Mouse (Mus musculus): ENCODE data around the gene Phrf1. TPM values are rescaled to one million over a fixed set of nuclear protein-coding genes. Genes with fewer than 3 reads are reported as not detected.

Phrf1 gene
- polyA plus RNA-seq, 1 experiment from 2014 or later, result 73.3 TPM

DNA sequence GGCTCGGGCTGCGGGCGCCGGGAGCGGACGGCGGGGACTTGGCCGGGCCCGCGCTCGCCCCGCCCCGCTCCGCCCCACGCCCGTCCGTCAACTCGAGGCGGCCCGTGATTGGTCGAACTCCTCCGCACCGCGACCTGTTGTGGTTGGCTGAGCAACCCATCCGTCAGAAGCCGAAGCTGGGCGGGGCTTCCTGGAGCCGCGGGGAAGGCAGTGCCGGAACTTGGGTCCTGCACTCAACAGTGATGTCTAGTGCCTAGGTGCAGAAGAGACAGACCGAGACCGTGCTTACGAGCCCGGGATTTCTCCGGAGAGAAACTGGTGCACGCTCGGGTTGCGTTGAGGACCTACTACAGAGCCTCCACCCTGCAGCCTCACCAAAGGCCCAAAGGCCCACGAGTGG is 34.6 kb upstream of the Phrf1 start, which contains the start of the genes Hras and Lrrc56:
Hras (minus strand) TSS at position 58 of the 400 bp plus-strand sequence.
Lrrc56 (plus strand) TSS at position 210 of the 400 bp plus-strand sequence.
- peak within 1 kb of the TSS; percentile 91 for H3K4me3 ChIP-seq (ENCODE audit: low read depth, low read length)
- peaks cover 12% of the 10 kb centered on the region for H3K4me1 ChIP-seq (replicated peaks; ENCODE audit: control insufficient read depth, insufficient read depth, low read length)
- H3K9me3 ChIP-seq (ENCODE audit: control insufficient read depth, low read length), result no peaks in the 10 kb centered on the region
- peak; percentile 99 for DNase-seq (ENCODE audit: low spot score)
- peak within 1 kb of the TSS; percentile 62 for H3K27ac ChIP-seq (ENCODE audit: low read depth)
- H3K27me3 ChIP-seq (replicated peaks; ENCODE audit: control insufficient read depth, insufficient read depth, low read length), result no peaks in the 10 kb centered on the region
- H3K36me3 ChIP-seq (ENCODE audit: control insufficient read depth, insufficient read depth, low read length), result peaks cover 32% of the 10 kb centered on the region
- H3K4me2 ChIP-seq (ENCODE audit: low read length), result peak within 1 kb of the TSS; percentile 99
- WGBS, result under 1% methylated on average over 39 of the region's 39 CpGs
- peak; percentile 92 for ATAC-seq (replicated peaks; ENCODE audit: low FRiP score, low TSS enrichment, low read depth)
- peak within 1 kb of the TSS; percentile 85 for H3K9ac ChIP-seq (ENCODE audit: low read length)

DNA sequence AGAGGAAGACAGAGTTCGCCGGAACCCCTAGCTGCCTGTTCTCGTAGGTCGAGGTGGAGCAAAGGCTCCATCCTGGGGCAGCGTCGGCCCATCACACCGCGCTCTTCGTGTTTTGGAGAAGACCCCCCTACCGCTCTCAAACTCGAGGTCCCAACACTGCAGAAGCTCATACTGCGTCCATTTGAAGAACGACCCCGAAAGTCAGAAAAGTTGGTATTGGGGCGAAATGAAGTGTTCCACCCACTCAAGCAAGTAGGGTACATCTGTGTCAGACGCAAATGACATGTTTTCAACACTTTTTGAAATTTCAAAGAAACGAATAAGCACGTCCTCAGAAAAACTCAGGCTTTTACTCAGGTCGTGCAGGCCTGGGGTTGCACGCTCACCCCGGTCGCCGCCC is 34.2 kb upstream of the Phrf1 start:
- ATAC-seq (replicated peaks; ENCODE audit: low FRiP score, low TSS enrichment, low read depth) (no peak), DNase-seq (ENCODE audit: low spot score) (no peak)
- Histone ChIP-seq H3K27me3 (replicated peaks; ENCODE audit: control insufficient read depth, insufficient read depth, low read length) (no peaks in the 10 kb centered on the region), H3K27ac (ENCODE audit: low read depth) (peak overlapping the region; percentile 62), H3K4me1 (replicated peaks; ENCODE audit: control insufficient read depth, insufficient read depth, low read length) (peaks cover 12% of the 10 kb centered on the region), H3K9ac (ENCODE audit: low read length) (peak overlapping the region; percentile 25), H3K4me2 (ENCODE audit: low read length) (peak overlapping the region; percentile 99), H3K9me3 (ENCODE audit: control insufficient read depth, low read length) (no peaks in the 10 kb centered on the region), H3K4me3 (ENCODE audit: low read depth, low read length) (peak overlapping the region; percentile 91), H3K36me3 (ENCODE audit: control insufficient read depth, insufficient read depth, low read length) (peaks cover 27% of the 10 kb centered on the region)
- WGBS, result 1% methylated on average over 23 of the region's 23 CpGs

DNA sequence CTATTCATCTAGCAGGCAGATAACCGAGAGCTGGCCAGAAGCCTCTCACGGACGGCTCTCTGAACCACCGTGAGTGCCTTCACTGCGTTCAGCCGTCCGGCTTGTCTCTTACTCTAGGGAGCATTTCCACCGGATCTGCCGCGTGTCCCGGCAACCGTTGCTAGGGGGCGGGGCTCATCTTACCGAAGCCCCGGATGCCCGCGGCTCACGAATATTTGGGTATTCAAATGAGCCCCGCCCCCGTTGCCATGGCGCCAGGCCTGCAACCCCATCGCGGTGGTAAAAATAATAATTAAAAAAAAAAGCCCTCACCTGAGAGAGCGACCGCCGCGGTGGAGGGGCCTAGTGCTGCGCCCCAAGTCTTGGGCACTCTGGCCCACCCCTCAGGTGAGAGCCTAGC is 33.8 kb upstream of the Phrf1 start:
- Histone ChIP-seq H3K4me1 (replicated peaks; ENCODE audit: control insufficient read depth, insufficient read depth, low read length) (peaks cover 12% of the 10 kb centered on the region), H3K4me3 (ENCODE audit: low read depth, low read length) (peak overlapping the region; percentile 91), H3K27me3 (replicated peaks; ENCODE audit: control insufficient read depth, insufficient read depth, low read length) (no peaks in the 10 kb centered on the region), H3K36me3 (ENCODE audit: control insufficient read depth, insufficient read depth, low read length) (peaks cover 23% of the 10 kb centered on the region), H3K9ac (ENCODE audit: low read length) (peak overlapping the region; percentile 25), H3K27ac (ENCODE audit: low read depth) (peak overlapping the region; percentile 62), H3K9me3 (ENCODE audit: control insufficient read depth, low read length) (no peaks in the 10 kb centered on the region), H3K4me2 (ENCODE audit: low read length) (peak overlapping the region; percentile 99)
- ATAC-seq (replicated peaks; ENCODE audit: low FRiP score, low TSS enrichment, low read depth) (peak; percentile 37), DNase-seq (ENCODE audit: low spot score) (peak; percentile 95)
- WGBS, result under 1% methylated on average over 28 of the region's 28 CpGs

DNA sequence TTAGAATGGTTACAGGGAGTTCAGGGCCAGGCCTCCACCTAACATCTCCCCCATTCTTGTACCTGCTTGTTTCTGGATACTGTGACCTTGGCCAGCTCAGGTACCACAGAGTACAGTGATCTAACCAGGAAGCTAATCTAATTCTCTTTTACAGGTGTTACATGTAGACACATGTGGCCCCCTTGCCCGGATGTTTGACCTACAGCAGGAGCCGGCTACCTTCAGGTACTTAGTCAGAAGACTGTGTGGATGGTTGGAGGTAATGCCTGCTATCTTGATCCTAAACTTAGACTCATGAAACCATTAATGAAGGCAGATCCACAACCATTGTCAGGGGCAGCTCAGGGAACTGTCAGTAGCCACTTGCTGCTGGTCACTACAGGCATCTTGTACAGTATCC is 32.8 kb upstream of the Phrf1 start:
- no peak overlapping the region; the same call in 1 of the 2 replicates for H3K4me2 ChIP-seq (ENCODE audit: low read length)
- H3K4me3 ChIP-seq (ENCODE audit: low read depth, low read length), result no peak overlapping the region
- peaks cover 14% of the 10 kb centered on the region for H3K36me3 ChIP-seq (ENCODE audit: control insufficient read depth, insufficient read depth, low read length)
- no peak overlapping the region for H3K9ac ChIP-seq (ENCODE audit: low read length)
- no peak overlapping the region for H3K27ac ChIP-seq (ENCODE audit: low read depth)
- H3K27me3 ChIP-seq (replicated peaks; ENCODE audit: control insufficient read depth, insufficient read depth, low read length), result no peaks in the 10 kb centered on the region
- DNase-seq (ENCODE audit: low spot score) (no peak), ATAC-seq (replicated peaks; ENCODE audit: low FRiP score, low TSS enrichment, low read depth) (no peak)
- H3K4me1 ChIP-seq (replicated peaks; ENCODE audit: control insufficient read depth, insufficient read depth, low read length), result peaks cover 12% of the 10 kb centered on the region
- 88% methylated on average over 2 of the region's 2 CpGs for WGBS
- H3K9me3 ChIP-seq (ENCODE audit: control insufficient read depth, low read length), result no peaks in the 10 kb centered on the region

DNA sequence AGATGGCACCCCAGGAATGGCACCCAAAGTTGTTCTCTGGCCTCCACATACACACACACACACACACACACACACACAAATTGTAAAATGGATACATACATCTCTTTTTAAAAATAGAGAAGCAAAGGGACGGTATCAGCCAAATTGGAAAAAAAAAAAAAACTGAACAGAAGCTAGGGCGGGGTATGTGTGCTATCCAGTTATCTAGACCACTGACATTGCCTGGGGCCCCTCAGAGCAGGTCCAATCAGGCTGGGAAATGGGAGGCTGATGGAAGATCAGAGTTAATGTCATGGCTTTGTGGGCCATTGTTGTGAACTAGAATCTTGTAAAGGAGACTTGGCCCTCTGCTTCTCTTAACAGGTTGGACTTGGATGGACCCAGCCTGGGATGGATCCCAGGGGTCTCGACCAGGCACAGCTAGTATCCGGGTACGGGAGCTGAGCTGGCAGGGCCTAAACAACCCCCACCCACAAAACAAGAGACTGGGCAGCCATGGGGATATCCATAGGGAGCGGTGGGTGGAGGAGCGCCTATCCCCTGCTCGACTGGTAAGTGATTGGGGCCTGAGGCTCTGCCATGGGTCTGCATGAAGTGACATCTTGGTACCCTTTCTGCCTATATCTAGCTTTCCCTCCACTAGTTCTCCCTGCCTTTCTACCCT is 31.8 kb upstream of the Phrf1 start:
- no peak overlapping the region for H3K4me3 ChIP-seq (ENCODE audit: low read depth, low read length)
- 88% methylated on average over 8 of the region's 8 CpGs for WGBS
- ATAC-seq (replicated peaks; ENCODE audit: low FRiP score, low TSS enrichment, low read depth), result no peak

DNA sequence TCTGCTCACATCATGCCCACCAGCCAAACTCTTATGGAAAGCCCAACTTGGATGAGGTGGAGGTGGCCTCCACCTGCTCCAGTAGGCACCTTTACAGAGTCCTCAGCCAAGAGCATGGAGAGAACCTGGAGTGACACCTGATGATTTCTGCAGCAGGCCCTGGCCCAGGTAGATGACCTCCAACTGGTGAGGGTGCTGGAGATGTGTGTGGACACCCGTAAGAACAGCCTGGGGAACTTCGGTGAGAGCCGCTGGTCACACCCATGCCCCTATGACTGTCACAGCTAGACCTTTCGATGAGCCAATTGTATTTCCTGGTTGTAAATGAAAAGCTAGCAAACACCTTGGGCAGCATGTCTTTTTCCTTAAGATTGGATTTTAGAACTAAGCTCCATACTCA is 30.5 kb upstream of the Phrf1 start:
- no peak overlapping the region for H3K4me2 ChIP-seq (ENCODE audit: low read length)
- WGBS, result 81% methylated on average over 4 of the region's 4 CpGs

More for the DNA sequence above, 31.8 kb upstream of the Phrf1 start:
- H3K27me3 ChIP-seq (replicated peaks; ENCODE audit: control insufficient read depth, insufficient read depth, low read length), result no peaks in the 10 kb centered on the region
- no peak for DNase-seq (ENCODE audit: low spot score)
- H3K9me3 ChIP-seq (ENCODE audit: control insufficient read depth, low read length), result no peaks in the 10 kb centered on the region
- no peak overlapping the region for H3K4me2 ChIP-seq (ENCODE audit: low read length)
- H3K36me3 ChIP-seq (ENCODE audit: control insufficient read depth, insufficient read depth, low read length), result peaks cover 4% of the 10 kb centered on the region
- H3K9ac ChIP-seq (ENCODE audit: low read length), result no peak overlapping the region
- H3K27ac ChIP-seq (ENCODE audit: low read depth), result no peak overlapping the region
- peaks cover 12% of the 10 kb centered on the region for H3K4me1 ChIP-seq (replicated peaks; ENCODE audit: control insufficient read depth, insufficient read depth, low read length)

DNA sequence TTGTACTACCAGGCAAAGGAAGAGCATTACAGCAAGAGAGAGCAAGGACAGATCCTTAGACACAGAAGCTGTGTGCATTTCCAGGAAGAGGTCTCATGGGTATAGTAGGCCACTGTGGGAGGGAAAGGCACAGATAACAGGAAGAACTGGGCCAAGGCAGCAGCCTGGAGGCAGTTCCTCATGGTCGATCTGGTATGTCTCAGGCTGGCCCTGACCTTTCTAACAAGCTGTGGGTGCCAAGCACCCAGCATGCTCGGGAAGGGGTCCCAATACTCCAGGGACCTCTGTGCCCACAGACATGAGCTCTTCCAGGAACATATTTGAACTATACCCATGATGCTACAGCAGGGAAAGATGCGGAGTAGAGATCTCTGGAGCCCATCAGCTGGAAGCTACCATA is 24.0 kb upstream of the Phrf1 start:
- H3K4me1 ChIP-seq (replicated peaks; ENCODE audit: control insufficient read depth, insufficient read depth, low read length), result no peaks in the 10 kb centered on the region
- no peak for DNase-seq (ENCODE audit: low spot score)
- WGBS, result 72% methylated on average over 3 of the region's 3 CpGs
- H3K9ac ChIP-seq (ENCODE audit: low read length), result no peak overlapping the region
- H3K27me3 ChIP-seq (replicated peaks; ENCODE audit: control insufficient read depth, insufficient read depth, low read length), result no peaks in the 10 kb centered on the region
- no peaks in the 10 kb centered on the region; the same call in 1 of the 2 replicates for H3K36me3 ChIP-seq (ENCODE audit: control insufficient read depth, insufficient read depth, low read length)
- H3K4me2 ChIP-seq (ENCODE audit: low read length), result no peak overlapping the region
- no peak overlapping the region for H3K27ac ChIP-seq (ENCODE audit: low read depth)
- no peaks in the 10 kb centered on the region for H3K9me3 ChIP-seq (ENCODE audit: control insufficient read depth, low read length)
- ATAC-seq (replicated peaks; ENCODE audit: low FRiP score, low TSS enrichment, low read depth), result no peak
- H3K4me3 ChIP-seq (ENCODE audit: low read depth, low read length), result no peak overlapping the region

More for the DNA sequence above, 30.5 kb upstream of the Phrf1 start:
- no peaks in the 10 kb centered on the region for H3K27me3 ChIP-seq (replicated peaks; ENCODE audit: control insufficient read depth, insufficient read depth, low read length)
- no peak overlapping the region for H3K4me3 ChIP-seq (ENCODE audit: low read depth, low read length)
- ATAC-seq (replicated peaks; ENCODE audit: low FRiP score, low TSS enrichment, low read depth), result no peak
- H3K36me3 ChIP-seq (ENCODE audit: control insufficient read depth, insufficient read depth, low read length), result no peaks in the 10 kb centered on the region; the same call in 1 of the 2 replicates
- H3K27ac ChIP-seq (ENCODE audit: low read depth), result no peak overlapping the region
- no peak for DNase-seq (ENCODE audit: low spot score)
- H3K9me3 ChIP-seq (ENCODE audit: control insufficient read depth, low read length), result no peaks in the 10 kb centered on the region
- H3K4me1 ChIP-seq (replicated peaks; ENCODE audit: control insufficient read depth, insufficient read depth, low read length), result peaks cover 4% of the 10 kb centered on the region
- H3K9ac ChIP-seq (ENCODE audit: low read length), result no peak overlapping the region

DNA sequence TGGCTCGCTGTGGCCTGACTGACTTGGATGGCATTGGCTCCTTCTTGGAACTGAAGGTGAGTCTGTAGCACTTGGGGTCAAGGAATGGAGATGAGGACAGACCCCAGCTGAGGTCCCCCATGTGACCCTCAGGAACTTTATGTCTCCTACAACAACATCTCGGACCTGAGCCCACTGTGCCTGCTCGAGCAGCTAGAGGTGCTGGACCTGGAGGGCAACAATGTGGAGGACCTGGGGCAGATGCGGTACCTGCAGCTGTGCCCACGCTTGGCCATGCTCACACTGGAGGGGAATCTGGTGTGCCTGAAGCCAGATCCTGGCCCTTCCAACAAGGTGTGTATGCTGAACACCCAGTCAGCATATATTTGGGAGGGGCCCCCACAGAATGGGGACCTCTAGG is 23.1 kb upstream of the Phrf1 start:
- H3K4me2 ChIP-seq (ENCODE audit: low read length), result no peak overlapping the region
- 92% methylated on average over 5 of the region's 5 CpGs for WGBS
- no peak for ATAC-seq (replicated peaks; ENCODE audit: low FRiP score, low TSS enrichment, low read depth)

More for the DNA sequence above, 23.1 kb upstream of the Phrf1 start:
- Histone ChIP-seq H3K4me1 (replicated peaks; ENCODE audit: control insufficient read depth, insufficient read depth, low read length) (no peaks in the 10 kb centered on the region), H3K4me3 (ENCODE audit: low read depth, low read length) (no peak overlapping the region), H3K27me3 (replicated peaks; ENCODE audit: control insufficient read depth, insufficient read depth, low read length) (no peaks in the 10 kb centered on the region), H3K36me3 (ENCODE audit: control insufficient read depth, insufficient read depth, low read length) (no peaks in the 10 kb centered on the region), H3K27ac (ENCODE audit: low read depth) (no peak overlapping the region), H3K9me3 (ENCODE audit: control insufficient read depth, low read length) (no peaks in the 10 kb centered on the region), H3K9ac (ENCODE audit: low read length) (no peak overlapping the region)
- DNase-seq (ENCODE audit: low spot score), result no peak
